Mouse (Mus musculus) kidney, adult 8-10 months (tissue): ENCODE measurements around the gene Exosc5.
A peak's percentile ranks its signal among the peaks of the same experiment; 100 is the strongest.

Source experiments
- DNase-seq, 2 experiments: peaks; one replicate each; pipeline ENCODE4 v3.0.0; 2022

The Exosc5 gene

DNA sequence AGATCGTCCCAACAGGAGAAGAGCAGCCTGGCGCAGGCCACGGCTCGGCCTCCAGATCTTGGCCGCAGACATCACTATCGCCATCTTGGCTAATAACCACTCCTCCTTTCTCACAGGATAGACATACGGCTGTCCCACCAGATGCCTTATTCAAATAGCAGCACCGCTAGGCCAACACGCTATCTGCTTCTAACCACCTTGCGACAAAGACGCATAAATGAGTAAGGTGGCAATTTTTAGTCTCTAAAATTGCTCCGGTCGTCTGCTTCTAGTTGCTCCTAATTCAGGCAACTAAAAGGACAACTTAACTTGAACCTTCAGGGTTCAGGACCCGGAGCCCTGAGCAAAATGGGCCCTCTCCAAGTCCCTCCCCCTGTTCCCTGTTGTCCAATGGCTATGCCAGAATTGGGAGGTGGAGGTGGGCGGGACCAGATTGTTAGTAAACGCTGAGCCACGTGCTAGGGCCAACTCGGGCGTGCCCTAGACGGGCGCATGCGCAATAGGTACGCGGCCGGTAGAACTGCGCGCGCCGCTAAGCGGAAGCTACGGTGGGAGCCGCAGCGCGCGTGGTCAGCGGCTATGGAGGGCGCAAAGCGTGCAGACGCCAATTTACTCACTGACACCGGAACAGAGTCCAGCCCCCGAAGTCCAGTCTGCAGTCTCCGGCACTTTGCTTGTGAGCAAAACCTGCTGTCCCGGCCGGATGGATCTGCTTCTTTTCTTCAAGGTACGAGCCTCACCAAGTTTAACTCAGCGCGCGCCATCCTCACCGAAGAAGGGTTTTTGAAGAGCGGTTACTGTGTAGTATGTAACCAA lies at the start of gene Exosc5, which contains the start of gene Bckdha:
TSS of gene Exosc5 (plus strand) at position 508 of the 816 bp plus-strand sequence.
TSS of gene Bckdha (minus strand) at position 325 of the 816 bp plus-strand sequence.
- peak; percentile 100 for DNase-seq

DNA sequence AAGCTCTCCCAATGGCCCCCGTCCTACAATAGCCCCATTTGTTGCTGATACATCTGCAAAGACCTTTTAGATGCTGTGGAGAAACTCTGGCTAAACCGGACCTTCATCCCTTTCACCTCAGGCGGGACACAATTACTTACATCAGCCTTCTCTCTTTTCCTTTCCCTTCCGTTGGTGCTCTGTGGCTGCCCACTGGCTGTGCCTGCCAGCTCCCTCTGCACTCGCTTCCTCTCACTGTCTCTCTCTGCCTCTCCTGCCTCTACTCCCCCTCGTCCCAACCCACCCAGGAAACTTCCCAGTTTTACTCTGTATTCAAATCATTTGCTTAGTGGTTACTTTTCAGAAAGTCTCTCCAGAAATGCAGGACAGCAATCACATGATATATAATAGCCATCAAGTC lies 48.9 kb upstream of the Exosc5 start:
- no peak for DNase-seq

DNA sequence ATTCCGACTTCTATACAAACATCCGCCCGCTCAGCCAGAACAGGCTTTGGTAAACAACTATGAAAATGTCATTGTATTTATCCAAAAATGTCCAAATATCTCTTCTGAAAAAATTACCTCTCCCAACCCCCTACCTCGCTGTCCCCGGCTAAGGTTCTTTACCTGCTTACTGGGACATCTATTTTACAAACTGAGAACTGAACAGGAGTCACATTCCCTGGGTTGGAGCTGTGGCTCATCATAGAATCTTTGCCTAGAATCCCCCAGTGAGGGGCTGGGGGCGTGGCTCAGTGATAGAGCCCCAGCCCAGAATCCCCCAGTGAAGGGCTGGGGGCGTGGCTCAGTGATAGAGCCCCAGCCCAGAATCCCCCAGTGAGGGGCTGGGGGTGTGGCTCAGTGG lies 47.5 kb upstream of the Exosc5 start:
- no peak for DNase-seq

DNA sequence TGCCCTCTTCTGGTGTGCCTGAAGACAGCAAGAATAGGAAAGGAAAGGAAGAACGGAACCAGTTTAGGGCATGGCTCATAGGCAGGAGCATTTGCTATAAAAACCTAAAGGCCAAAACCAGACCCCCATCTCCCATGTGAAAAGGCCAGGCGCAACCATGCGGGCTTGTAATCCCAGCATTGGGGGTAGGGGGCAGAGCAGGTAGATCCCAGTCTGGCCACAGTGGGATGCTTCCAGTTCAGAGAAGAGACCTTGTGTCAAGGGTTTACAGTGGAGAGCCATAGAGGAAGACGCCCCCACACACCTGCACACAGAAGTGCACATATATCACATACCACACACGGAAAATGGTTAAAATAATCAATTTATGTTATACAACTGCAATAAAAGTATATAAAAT lies 44.9 kb upstream of the Exosc5 start:
- DNase-seq: no peak

DNA sequence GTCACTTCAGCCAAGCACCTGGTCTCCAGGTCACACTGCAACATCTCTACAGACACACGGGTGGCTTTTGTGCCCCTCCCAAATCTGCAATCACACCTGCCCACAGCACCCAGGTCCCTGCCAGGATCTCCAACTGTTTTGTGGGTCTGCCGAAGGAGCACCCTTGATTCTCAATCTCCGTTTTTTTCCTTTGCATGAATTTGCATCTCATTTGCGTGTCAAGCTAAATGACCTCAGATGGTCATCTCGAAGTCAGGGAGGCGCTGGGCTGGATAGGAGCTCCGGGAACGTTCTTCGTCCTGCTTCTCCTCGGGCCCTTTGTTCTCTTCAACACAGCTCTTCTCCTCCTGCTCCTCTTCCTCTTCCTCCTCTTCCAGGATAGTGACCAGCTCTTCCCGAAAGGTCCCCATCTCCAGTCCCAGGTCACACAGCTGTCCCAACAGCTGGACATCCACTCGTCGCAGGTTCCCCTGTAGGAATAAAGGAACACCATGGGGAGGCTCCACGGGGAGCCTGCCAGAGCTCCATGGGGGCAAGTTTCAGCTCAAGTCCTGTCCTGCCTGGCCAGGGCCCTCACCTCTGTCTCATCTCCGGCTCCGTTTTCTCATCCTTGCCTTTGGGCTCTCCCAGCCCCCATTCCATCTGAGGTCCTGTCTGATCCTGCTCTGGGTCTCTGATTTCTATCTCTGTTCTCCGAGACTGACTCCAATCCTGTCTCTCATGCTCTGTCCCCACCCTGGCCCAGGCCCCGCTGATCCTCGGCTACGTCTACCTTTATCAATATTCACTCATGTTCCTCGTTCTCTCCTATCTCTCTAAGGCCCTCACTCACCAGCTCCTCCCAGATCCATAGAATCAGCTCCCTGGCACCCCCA lies 43.9 kb upstream of the Exosc5 start:
- DNase-seq: peak in 1 of 2 experiments; percentile 63

DNA sequence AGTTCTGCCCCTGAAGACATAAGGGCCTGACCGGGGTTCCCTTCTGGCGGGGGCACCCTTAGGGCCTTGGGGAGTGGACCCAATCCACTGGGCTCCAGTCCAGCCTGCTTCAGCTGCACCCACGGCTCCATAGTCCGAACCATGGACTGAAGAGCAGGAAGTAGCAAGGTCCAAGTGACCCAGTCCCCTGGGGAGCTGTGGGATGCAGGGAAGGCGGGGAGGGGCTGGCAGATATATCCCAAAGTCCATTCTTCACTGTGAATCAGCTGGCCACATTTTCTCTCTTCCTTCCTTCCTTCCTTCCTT lies 43.3 kb upstream of the Exosc5 start, which contains the start of gene Erich4:
TSS of gene Erich4 (minus strand) at position 187 of the 306 bp plus-strand sequence.
- peak; percentile 90 to 91 for DNase-seq

DNA sequence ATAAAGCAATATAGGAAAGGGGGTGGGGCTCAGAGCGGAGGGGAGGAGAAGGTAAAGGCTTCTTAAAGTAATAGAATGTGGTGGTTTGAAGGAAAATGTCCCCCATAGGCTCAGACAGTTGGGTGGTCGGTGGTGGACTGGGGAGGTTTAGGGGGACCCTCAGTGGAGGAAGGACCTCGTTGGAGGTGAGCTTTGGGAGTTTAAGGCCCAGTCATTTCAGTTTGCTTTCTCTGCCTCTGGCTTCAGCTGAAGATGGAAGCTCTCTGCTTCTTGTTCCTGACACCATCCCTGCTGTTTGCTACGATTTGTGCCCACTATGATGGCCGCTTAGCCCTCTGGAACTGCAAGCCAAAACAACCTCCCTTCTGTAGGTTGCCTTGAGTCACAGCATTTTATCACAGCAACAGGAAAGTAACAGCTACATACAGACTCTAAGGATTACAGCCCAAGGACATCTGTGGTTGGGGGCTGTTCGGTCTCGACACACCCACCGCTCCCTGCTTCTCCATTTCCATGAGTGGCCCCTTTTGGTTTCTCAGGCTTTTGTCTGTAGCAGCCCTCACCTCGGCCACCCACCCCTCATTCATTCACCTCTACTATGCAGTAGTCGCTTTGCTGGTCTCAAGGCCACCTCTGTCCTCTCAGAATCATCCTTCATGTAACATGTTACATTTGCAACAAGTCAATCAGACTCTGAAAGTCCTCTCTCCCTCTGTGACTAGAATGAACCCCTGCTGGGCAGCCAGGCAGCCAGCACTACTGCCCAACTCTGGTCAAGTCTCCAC lies 41.4 kb upstream of the Exosc5 start:
- no peak for DNase-seq

DNA sequence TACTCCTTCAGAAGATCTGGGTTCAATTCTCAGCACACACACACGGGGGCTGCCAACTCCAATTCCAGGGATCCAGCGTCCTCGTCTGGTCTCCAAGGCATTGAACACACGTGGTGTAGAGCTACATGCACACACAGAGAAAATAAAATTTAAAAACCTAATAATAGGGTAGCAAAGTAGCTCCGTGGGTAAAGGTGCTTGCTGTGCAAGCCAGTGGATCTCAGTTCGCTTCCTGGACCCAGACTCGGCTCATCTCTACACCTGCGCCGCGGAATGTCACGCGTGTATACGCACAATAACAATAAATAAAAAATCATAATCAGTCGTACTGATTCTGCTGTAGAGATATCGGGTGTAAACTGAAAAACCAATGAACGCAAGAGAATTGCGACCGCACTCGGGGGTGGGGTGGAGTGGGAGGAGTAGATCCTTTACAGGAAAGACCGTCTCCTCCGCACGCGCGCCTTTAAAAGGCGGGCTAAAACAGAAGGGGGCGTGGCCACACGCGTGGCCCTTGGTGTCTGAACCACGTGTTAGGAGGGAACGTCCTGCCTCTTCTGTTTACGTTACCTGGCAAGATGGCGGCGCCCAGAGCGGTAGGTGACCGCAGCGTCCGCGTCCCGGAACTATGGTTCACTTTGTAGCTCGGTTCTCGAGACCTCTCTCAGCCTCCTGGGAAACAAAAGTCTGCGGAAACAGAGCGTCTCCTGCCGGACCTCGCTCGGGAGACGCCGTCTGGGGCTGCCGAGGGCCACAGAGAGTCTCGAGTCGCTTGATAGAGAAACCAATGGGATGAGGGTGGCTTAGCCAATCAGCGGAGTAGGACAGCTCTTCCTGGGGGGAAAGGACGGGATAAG lies 39.9 kb upstream of the Exosc5 start, which contains the start of gene Dmac2:
TSS of gene Dmac2 (plus strand) at position 550 of the 857 bp plus-strand sequence.
- peak; percentile 95 to 97 for DNase-seq

DNA sequence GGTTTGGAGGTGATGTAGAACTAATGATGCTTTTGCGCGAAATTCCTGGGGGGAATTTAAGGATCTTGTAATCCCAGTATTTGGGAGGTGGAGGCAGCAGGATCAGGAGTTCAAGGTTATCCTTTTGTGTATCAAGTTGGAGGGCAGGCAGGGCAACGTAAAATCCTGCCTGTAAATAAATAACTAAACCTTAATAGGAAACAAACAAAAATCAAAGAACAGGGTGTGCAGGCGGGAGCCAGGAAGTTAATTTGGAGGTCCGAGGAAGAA lies 39.3 kb upstream of the Exosc5 start:
- DNase-seq: no peak

DNA sequence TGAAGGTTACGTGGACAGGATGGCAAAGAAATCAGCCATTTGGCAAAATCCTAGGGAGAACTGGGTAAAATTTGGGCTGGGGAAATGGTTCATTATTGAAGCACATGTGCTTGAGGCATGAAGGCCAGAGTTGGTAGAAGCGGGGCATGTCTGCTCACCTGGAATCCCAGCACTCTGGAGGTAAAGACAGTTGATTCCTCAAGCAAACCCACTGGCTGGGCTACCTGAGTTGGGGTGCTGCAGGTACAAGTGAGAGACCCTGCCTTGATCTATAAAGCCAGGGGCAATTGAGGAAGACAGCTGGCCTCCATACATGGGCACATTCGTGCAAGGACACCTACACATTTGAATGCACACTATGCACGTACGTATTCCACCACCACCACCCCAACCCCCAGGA lies 38.9 kb upstream of the Exosc5 start:
- DNase-seq: no peak

DNA sequence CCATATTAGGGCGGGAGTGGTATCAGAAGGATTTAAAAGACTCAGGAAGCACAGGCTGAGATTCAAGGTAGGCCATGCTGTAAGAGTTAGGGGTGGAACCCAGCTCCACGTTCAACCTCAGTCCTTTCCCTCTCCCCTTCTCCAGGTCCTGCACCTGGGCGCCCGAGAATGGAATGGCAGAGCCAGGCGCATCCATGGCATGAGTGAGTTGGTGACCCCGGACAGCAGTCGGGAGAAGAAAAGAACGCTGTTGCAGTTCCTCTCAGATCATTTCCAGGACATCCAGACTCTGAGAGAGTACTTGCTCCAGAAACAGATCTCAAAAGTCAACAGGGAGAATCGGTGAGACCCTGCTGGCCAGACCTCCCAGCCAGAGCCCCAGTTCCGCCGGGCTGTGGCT lies 38.2 kb upstream of the Exosc5 start:
- DNase-seq: no peak

DNA sequence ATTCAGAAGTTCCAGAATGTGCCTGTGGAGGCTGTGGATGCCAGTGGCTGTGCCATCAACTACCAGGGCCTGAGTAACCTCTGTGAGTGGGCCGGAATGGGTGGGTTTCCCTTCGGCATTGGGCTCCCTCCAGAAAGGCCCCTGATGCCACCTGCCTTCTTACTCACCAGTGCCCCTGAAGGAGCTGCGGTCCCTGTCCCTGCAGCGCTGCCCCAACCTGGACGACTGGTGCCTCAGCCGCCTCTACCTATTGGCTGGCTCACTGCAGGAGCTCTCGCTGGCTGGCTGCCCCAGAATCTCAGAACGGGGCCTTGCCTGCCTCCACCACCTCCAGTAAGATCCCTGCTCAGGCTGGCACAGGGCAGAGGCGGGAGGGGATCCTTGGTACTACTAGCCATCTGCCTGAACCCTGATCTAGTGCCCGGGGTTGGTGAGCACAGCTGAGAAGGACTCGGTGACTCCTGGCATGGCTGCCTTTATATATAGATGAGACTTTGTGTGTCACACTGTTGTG lies 35.0 kb upstream of the Exosc5 start:
- no peak for DNase-seq

DNA sequence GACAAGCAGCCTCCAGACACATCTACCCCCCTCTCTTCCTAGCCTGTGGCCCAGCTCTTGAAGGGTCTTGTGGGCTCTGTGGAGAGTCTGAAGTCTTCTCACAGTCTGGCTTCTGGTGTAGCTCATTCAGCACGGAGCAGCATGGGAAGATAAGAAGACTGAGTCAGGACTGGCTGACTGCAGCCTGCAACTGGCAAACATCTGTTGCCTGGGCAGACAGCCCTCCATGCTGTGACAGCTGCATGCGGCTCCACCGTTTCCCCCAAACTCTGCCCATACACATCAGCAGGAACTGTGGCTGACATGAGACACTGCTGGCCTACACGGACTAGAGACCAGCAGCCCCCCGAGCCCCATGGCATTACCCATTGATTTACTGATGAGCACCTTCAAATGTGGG lies 34.1 kb upstream of the Exosc5 start:
- no peak for DNase-seq

DNA sequence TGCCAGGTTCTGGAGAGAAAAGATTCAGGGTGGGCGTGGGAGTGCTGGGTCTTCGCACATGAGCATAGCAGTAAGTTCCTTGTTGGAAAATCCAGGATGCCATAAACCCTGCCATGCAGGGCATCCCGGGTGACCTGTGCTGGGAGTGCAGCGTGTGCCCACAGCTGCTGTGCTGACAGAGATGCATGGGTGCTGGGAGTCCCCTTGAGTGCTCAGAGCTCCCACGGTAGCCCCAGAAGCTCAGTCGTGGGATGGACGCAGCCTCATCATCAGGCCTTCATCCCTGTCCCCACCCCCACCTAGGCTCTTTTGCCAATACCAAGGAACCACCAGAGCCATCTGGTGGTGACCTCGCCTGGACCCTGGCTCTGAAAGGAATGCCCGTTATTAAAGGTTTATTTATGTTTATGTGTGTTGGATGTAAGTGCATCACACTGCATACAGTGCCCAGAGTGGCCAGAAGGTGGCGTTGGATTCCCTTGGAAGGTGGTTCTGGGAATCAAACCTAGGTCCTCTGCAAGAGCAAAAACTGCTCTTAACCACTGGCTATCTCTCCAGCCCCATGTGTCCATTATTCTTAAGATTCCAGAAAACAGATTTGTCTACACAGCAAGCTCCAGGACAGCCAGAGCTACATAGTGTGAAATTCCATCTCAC lies 33.2 kb upstream of the Exosc5 start:
- peak in 1 of 2 experiments; percentile 54 for DNase-seq

DNA sequence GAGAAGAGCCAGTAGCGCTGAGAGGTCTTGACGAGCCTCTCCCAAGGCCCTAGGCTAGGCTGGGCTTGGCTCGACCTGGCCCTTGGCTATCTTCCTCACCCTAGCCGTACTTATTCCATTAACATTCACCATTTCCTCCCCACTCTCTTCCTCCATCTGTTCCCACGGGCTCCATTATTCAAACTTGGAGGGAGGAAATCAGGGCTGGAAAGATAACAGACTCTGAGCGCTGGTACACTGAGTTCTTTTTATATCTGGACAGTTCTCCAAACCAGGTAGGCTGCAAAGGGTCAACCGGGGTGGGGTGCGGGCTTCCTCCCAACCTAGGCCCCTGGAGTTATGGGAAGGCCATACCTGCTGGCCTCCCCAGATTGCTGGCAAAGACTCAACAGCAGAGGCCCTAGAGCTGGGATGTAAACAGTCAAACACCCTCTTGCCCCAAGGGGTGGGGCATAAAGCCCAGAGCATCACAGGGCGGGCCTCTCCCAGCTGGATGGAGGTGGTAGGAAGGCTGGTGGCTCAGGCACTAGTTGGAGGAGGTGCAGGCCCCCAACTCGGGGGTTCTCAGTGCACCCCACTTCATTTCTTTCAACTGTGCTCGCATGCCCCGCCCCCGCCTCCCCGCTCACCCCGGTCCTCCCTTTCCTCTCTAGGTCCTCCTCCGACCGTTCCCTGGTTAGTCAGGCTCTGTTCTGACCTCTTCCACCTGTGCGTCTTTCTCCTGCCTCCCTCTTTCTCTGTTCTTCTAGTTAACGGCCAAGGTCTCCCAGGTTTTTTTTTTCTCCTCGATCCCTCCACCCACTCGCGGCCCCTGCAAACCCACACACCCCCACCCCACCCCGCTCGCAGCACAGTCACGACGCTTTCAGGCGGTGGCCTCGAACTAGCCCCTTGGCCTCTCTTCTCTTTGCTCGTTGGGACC lies 32.2 kb upstream of the Exosc5 start, which contains the start of gene B3gnt8:
TSS of gene B3gnt8 (plus strand) at position 146 of the 922 bp plus-strand sequence.
- peak in 1 of 2 experiments; percentile 26 for DNase-seq

DNA sequence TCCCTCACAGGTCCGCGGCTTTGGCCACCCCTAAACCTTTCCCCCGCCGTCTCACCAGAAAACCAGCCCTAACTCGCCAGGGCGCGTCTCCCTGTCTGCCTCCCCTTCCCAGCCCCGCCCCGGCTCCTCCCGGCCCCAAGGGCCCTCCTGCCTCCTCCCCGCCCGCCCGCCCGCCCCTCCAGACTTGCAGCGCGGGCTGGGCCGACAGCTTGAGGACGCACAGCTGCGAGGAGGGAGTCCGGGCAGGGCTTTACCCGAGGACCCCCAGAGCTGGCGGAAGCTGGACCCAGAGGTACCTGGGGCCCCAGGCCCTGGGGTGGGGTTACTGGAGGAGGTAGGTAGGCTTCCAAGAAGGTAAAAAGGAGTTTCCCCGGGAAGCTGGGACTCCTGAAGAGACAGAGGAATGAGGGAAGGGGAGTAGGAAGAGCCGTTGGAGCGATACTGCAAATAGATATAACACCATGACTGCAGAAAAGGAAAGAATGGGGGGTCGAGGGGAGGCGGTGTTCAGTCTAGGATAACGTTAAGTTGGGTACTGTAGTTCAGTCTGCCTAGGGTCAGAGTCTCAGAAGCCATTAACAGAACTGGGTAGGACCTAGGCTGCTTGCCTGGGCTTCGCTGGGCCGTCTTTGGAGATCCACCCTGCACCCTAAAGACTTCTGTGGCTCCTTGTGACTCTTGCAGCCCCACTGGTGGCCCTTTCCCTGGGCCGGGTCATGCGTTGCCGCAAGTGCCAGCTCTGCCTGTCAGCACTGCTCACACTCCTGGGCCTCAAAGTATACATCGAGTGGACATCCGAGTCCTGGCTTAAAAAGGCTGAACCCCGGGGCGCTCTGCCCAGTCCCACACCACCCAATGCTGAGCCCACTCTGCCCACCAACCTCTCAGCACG lies 31.3 kb upstream of the Exosc5 start:
- peak; percentile 58 to 61 for DNase-seq

DNA sequence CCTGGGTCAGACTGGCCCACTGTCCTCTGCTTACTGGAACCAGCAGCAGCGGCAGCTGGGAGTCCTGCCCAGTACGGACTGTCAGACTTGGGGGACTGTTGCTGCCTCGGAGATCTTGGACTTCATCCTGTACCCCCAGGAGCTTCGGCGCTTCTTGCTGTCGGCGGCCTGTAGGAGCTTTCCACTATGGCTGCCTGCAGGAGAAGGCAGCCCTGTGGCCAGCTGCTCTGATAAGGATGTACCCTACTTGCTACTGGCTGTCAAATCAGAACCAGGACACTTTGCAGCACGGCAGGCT lies 30.7 kb upstream of the Exosc5 start:
- DNase-seq: no peak

DNA sequence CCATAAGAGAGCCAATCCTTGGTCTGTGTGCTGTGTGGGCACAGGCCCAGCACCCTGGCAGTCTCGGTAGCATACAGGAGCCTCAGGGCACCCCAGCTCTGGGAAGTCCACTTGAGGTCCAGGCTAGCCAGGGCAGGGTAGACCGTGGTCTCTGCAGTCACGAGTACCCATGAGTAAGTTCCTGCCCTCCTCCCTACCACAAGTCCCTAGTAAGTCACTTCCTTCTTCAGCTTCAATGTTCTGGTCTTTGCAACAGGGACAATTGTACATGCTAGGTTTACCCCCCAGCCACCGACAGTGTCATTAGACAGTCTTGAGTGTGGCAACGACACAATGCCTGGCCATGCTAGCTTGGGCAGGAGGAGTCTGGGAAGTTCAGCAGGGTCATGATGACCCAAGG lies 26.3 kb upstream of the Exosc5 start:
- DNase-seq: no peak

DNA sequence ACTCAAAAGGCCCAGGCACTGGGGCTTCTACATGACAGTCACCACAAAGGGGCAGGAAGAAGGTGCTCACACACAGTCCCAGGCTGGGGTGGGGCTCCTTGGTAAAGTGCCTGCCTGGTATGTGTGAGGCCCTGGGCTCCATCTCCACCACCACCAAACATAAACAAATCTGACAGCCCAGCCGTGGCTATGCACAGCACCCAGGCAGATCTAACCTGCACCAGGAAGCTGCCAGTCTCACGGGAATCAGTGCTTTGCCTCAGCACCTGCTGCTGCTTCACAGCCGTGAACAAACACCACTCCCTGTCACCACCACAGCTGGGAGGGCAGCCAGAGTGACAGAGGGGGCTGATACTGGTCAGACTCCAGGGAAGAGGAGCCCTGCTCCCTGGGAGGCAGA lies 22.6 kb upstream of the Exosc5 start:
- DNase-seq: no peak
